Mouse (Mus musculus): ENCODE measurements around the gene Ptpn6. TPM values are rescaled to one million over a fixed set of nuclear protein-coding genes. Genes with fewer than 3 reads are reported as not detected.

Ptpn6 gene
- total RNA-seq, 2 experiments from 2014 or later, result 4.7 TPM

- intact Hi-C loops (cut with DNase I), result loop anchor here (2.0 to 5.0 kb wide), 3 partner anchors 14 to 94 kb away; partner anchors contain the start of genes Emg1, Lpcat3 and Phb2
- peak; percentile 75 for DNase-seq (ENCODE audit: low spot score)
These were observed 18.3 kb upstream of the Ptpn6 start for GRCm38 (mm10) chr6:124756652-124757350.

GRCm38 (mm10) chr6:124755831-124756595 is 17.5 kb upstream of the Ptpn6 start, which contains the start of the genes Gm45234 and Atn1:
Gene Gm45234, minus strand, starts transcription at chr6:124756021.
Gene Atn1, minus strand, starts transcription at chr6:124756524.
- intact Hi-C loops (cut with DNase I), result loop anchor here (2.0 to 5.0 kb wide), 3 partner anchors 13 to 94 kb away; partner anchors contain the start of genes Emg1, Lpcat3 and Phb2

GRCm38 (mm10) chr6:124755306-124755705 is 16.8 kb upstream of the Ptpn6 start:
- no peak for DNase-seq (ENCODE audit: low spot score)
- intact Hi-C loops (cut with DNase I), result loop anchor here (5.0 kb wide), 2 partner anchors 43 to 93 kb away; partner anchors contain the start of genes Emg1, Lpcat3 and Phb2

More at GRCm38 (mm10) chr6:124755831-124756595, 17.5 kb upstream of the Ptpn6 start, which contains the start of the genes Gm45234 and Atn1:
- DNase-seq (ENCODE audit: low spot score), result peak; percentile 60

GRCm38 (mm10) chr6:124753861-124754260 is 15.3 kb upstream of the Ptpn6 start:
- intact Hi-C loops (cut with DNase I), result no loop called here
- no peak for DNase-seq (ENCODE audit: low spot score)

- DNase-seq (ENCODE audit: low spot score), result no peak
- intact Hi-C loops (cut with DNase I), result no loop called here
These were observed 11.9 kb upstream of the Ptpn6 start for GRCm38 (mm10) chr6:124750405-124750804.

- intact Hi-C loops (cut with DNase I), result no loop called here
These were observed 8.4 kb upstream of the Ptpn6 start for GRCm38 (mm10) chr6:124746654-124747632.

GRCm38 (mm10) chr6:124746296-124746605 is 7.7 kb upstream of the Ptpn6 start:
- intact Hi-C loops (cut with DNase I), result no loop called here
- no peak for DNase-seq (ENCODE audit: low spot score)

More at GRCm38 (mm10) chr6:124746654-124747632, 8.4 kb upstream of the Ptpn6 start:
- no peak for DNase-seq (ENCODE audit: low spot score)

GRCm38 (mm10) chr6:124745490-124746295 is 7.2 kb upstream of the Ptpn6 start:
- intact Hi-C loops (cut with DNase I), result no loop called here

GRCm38 (mm10) chr6:124744755-124745321 is 6.3 kb upstream of the Ptpn6 start:
- intact Hi-C loops (cut with DNase I), result no loop called here
- DNase-seq (ENCODE audit: low spot score), result no peak

More at GRCm38 (mm10) chr6:124745490-124746295, 7.2 kb upstream of the Ptpn6 start:
- peak; percentile 88 for DNase-seq (ENCODE audit: low spot score)

- no peak for DNase-seq (ENCODE audit: low spot score)
- intact Hi-C loops (cut with DNase I), result loop anchor here (2.0 kb wide), 1 partner anchor 13 kb away; the partner anchor contains the start of genes Atn1 and Gm45234
These were observed 5.1 kb upstream of the Ptpn6 start for GRCm38 (mm10) chr6:124743647-124744046.

GRCm38 (mm10) chr6:124742839-124743514 is 4.5 kb upstream of the Ptpn6 start:
- no peak for DNase-seq (ENCODE audit: low spot score)

GRCm38 (mm10) chr6:124741842-124742241 is 3.3 kb upstream of the Ptpn6 start:
- intact Hi-C loops (cut with DNase I), result loop anchor here (2.0 kb wide), 2 partner anchors 15 to 79 kb away; partner anchors contain the start of genes Atn1, Gm45234 and Lpcat3
- DNase-seq (ENCODE audit: low spot score), result no peak

More at GRCm38 (mm10) chr6:124742839-124743514, 4.5 kb upstream of the Ptpn6 start:
- intact Hi-C loops (cut with DNase I), result loop anchor here (2.0 kb wide), 1 partner anchor 14 kb away; the partner anchor contains the start of genes Atn1 and Gm45234

GRCm38 (mm10) chr6:124740888-124741761 is 2.6 kb upstream of the Ptpn6 start, which contains the start of gene Grcc10:
Gene Grcc10, minus strand, starts transcription at chr6:124741374.
- peak; percentile 83 for DNase-seq (ENCODE audit: low spot score)
- intact Hi-C loops (cut with DNase I), result loop anchor here (1.0 to 2.0 kb wide), 2 partner anchors 28 to 78 kb away; partner anchors contain the start of gene Lpcat3

- intact Hi-C loops (cut with DNase I), result loop anchor here (1.0 to 2.0 kb wide), 2 partner anchors 27 to 78 kb away; partner anchors contain the start of gene Lpcat3
- DNase-seq (ENCODE audit: low spot score), result peak; percentile 41
These were observed 1.8 kb upstream of the Ptpn6 start for GRCm38 (mm10) chr6:124740211-124740887.

- intact Hi-C loops (cut with DNase I), result loop anchor here (5.0 kb wide), 1 partner anchor 97 kb away; no protein-coding TSS in a partner anchor
- no peak for DNase-seq (ENCODE audit: low spot score)
These were observed 800 bp upstream of the Ptpn6 start for GRCm38 (mm10) chr6:124739231-124739796.
